Mouse (Mus musculus) forebrain, embryonic 16.5 days (tissue): ENCODE measurements at regions not wholly inside any gene's neighbourhood (a gene's known extent, or its start where the extent isn't known, plus 50 kb on each side); places are given as distances from the start of the nearest gene placed in this dataset.

Experiments used
- ATAC-seq: fragments of 200-750 bp; cut with Nextera tagmentation; 2 replicates; pipeline ENCODE4 v1.8.0; 2017; ENCODE audit warnings: mild to moderate bottlenecking, moderate library complexity
- H3K27ac ChIP-seq: fragments of 300-500 bp; sonication (generic); 2 replicates; pipeline ENCODE4 v1.5.1; 2014; ENCODE audit warnings: low read length, control low read depth
- H3K27me3 ChIP-seq: fragments of 300-500 bp; sonication (generic); replicated peaks from 2 replicates; pipeline ENCODE4 v1.6.1; 2014; ENCODE audit warnings: low read length; ENCODE audit not compliant: control insufficient read depth, insufficient read depth
- H3K36me3 ChIP-seq: fragments of 300-500 bp; sonication (generic); 2 replicates; pipeline ENCODE4 v1.6.1; 2014; ENCODE audit not compliant: control insufficient read depth, insufficient read depth
- H3K4me1 ChIP-seq: fragments of 300-500 bp; sonication (generic); replicated peaks from 2 replicates; pipeline ENCODE4 v1.6.1; 2014; ENCODE audit warnings: low read length; ENCODE audit not compliant: control insufficient read depth, insufficient read depth
- H3K4me2 ChIP-seq: fragments of 300-500 bp; sonication (generic); 2 replicates; pipeline ENCODE4 v1.6.1; 2014; ENCODE audit warnings: mild to moderate bottlenecking, low read length, control low read depth
- H3K4me3 ChIP-seq: fragments of 300-500 bp; sonication (generic); replicated peaks from 2 replicates; pipeline ENCODE4 v1.5.1; 2014; ENCODE audit warnings: mild to moderate bottlenecking, low read length, control low read depth
- H3K9ac ChIP-seq: fragments of 300-500 bp; sonication (generic); replicated peaks from 2 replicates; pipeline ENCODE4 v1.6.1; 2014; ENCODE audit warnings: low read depth, low read length, control low read depth
- H3K9me3 ChIP-seq: fragments of 300-500 bp; sonication (generic); 2 replicates; pipeline ENCODE4 v1.6.1; 2016; ENCODE audit warnings: low read length; ENCODE audit not compliant: control insufficient read depth
- WGBS: fragments of 180-500 bp; shearing (Covaris S2); extraction: QIAGEN DNeasy Blood & Tissue Kit; methylation state at CpG from one replicate; pipeline ENCODE4 v1.1.7; 2014; 5-methylcytosine and 5-hydroxymethylcytosine counted together

- H3K4me2 ChIP-seq: no peak overlapping the region
- H3K27me3 ChIP-seq: no peaks in the 10 kb centered on the region
- no peaks in the 10 kb centered on the region for H3K9me3 ChIP-seq
- H3K36me3 ChIP-seq: no peaks in the 10 kb centered on the region
- no peak for ATAC-seq
- no peak overlapping the region for H3K4me3 ChIP-seq
- no peaks in the 10 kb centered on the region for H3K4me1 ChIP-seq
- no peak overlapping the region for H3K27ac ChIP-seq
- WGBS: 91% methylated on average over 10 of the region's 10 CpGs
- H3K9ac ChIP-seq: no peak overlapping the region
Measured at GRCm38 (mm10) chr2:56997500-56997899, 126.3 kb downstream of the Nr4a2 start.

GRCm38 (mm10) chr2:56992851-56993250 lies 131.0 kb downstream of the Nr4a2 start:
- WGBS: 53% methylated on average over 5 of the region's 5 CpGs
- Histone ChIP-seq H3K4me3 (no peak overlapping the region), H3K27me3 (no peaks in the 10 kb centered on the region), H3K4me1 (no peaks in the 10 kb centered on the region), H3K4me2 (no peak overlapping the region), H3K9me3 (no peaks in the 10 kb centered on the region), H3K36me3 (no peaks in the 10 kb centered on the region), H3K27ac (no peak overlapping the region), H3K9ac (no peak overlapping the region)
- ATAC-seq: no peak

- Histone ChIP-seq H3K9ac (no peak overlapping the region), H3K4me2 (no peak overlapping the region), H3K36me3 (no peaks in the 10 kb centered on the region), H3K9me3 (no peaks in the 10 kb centered on the region), H3K27me3 (no peaks in the 10 kb centered on the region), H3K4me1 (no peaks in the 10 kb centered on the region), H3K4me3 (no peak overlapping the region), H3K27ac (no peak overlapping the region)
- 60% methylated on average over 3 of the region's 3 CpGs for WGBS
- ATAC-seq: no peak
Measured at GRCm38 (mm10) chr2:56991821-56992220, 132.0 kb downstream of the Nr4a2 start.

- no peaks in the 10 kb centered on the region for H3K36me3 ChIP-seq
- no peaks in the 10 kb centered on the region for H3K27me3 ChIP-seq
- H3K4me3 ChIP-seq: no peak overlapping the region
- no peak overlapping the region for H3K9ac ChIP-seq
- ATAC-seq: no peak
- no peak overlapping the region for H3K4me2 ChIP-seq
- no peak overlapping the region for H3K27ac ChIP-seq
- WGBS: 93% methylated on average over 9 of the region's 9 CpGs
- H3K4me1 ChIP-seq: no peaks in the 10 kb centered on the region
- H3K9me3 ChIP-seq: no peaks in the 10 kb centered on the region
Measured at GRCm38 (mm10) chr2:56990768-56991167, 133.0 kb downstream of the Nr4a2 start.

GRCm38 (mm10) chr2:56983167-56983566 lies 140.6 kb downstream of the Nr4a2 start:
- H3K4me2 ChIP-seq: no peak overlapping the region
- no peak for ATAC-seq
- no peaks in the 10 kb centered on the region for H3K27me3 ChIP-seq
- no peaks in the 10 kb centered on the region for H3K4me1 ChIP-seq
- no peaks in the 10 kb centered on the region for H3K36me3 ChIP-seq
- no peak overlapping the region for H3K27ac ChIP-seq
- no peaks in the 10 kb centered on the region for H3K9me3 ChIP-seq
- 79% methylated on average over 4 of the region's 4 CpGs for whole genome bisulfite sequencing
- no peak overlapping the region for H3K9ac ChIP-seq
- H3K4me3 ChIP-seq: no peak overlapping the region

GRCm38 (mm10) chr2:56980601-56981000 lies 143.2 kb downstream of the Nr4a2 start:
- H3K4me3 ChIP-seq: no peak overlapping the region
- H3K4me2 ChIP-seq: no peak overlapping the region
- H3K4me1 ChIP-seq: no peaks in the 10 kb centered on the region
- no peaks in the 10 kb centered on the region for H3K27me3 ChIP-seq
- H3K36me3 ChIP-seq: no peaks in the 10 kb centered on the region
- ATAC-seq: no peak
- no peaks in the 10 kb centered on the region for H3K9me3 ChIP-seq
- H3K9ac ChIP-seq: no peak overlapping the region
- no peak overlapping the region for H3K27ac ChIP-seq

GRCm38 (mm10) chr2:56975680-56976079 lies 148.1 kb downstream of the Nr4a2 start:
- H3K27ac ChIP-seq: no peak overlapping the region
- no peaks in the 10 kb centered on the region for H3K4me1 ChIP-seq
- no peak overlapping the region for H3K4me2 ChIP-seq
- no peaks in the 10 kb centered on the region for H3K9me3 ChIP-seq
- no peaks in the 10 kb centered on the region for H3K36me3 ChIP-seq
- H3K27me3 ChIP-seq: no peaks in the 10 kb centered on the region
- WGBS: 89% methylated on average over 1 of the region's 1 CpGs
- ATAC-seq: no peak
- no peak overlapping the region for H3K4me3 ChIP-seq
- no peak overlapping the region for H3K9ac ChIP-seq

GRCm38 (mm10) chr2:56963937-56964695 lies 159.7 kb downstream of the Nr4a2 start:
- Histone ChIP-seq H3K27ac (no peak overlapping the region), H3K4me2 (no peak overlapping the region), H3K4me1 (0 out of 2 replicates have a peak, but pooled peaks cover 6% of the 10 kb centered on the region), H3K4me3 (no peak overlapping the region), H3K27me3 (no peaks in the 10 kb centered on the region), H3K9ac (no peak overlapping the region), H3K36me3 (no peaks in the 10 kb centered on the region), H3K9me3 (no peaks in the 10 kb centered on the region)
- WGBS: 83% methylated on average over 3 of the region's 3 CpGs
- ATAC-seq: no peak

GRCm38 (mm10) chr2:56959695-56960094 lies 164.1 kb downstream of the Nr4a2 start:
- Histone ChIP-seq H3K4me1 (0 out of 2 replicates have a peak, but pooled peaks cover 6% of the 10 kb centered on the region), H3K9ac (no peak overlapping the region), H3K4me2 (no peak overlapping the region), H3K27ac (no peak overlapping the region), H3K27me3 (no peaks in the 10 kb centered on the region), H3K4me3 (no peak overlapping the region), H3K9me3 (no peaks in the 10 kb centered on the region), H3K36me3 (no peaks in the 10 kb centered on the region)
- ATAC-seq: peak; percentile 49; the same call in 1 of the 2 replicates
- WGBS: 22% methylated on average over 4 of the region's 4 CpGs

- Histone ChIP-seq H3K4me3 (no peak overlapping the region), H3K27ac (no peak overlapping the region), H3K27me3 (no peaks in the 10 kb centered on the region), H3K9me3 (no peaks in the 10 kb centered on the region), H3K4me1 (no peaks in the 10 kb centered on the region), H3K4me2 (0 out of 2 replicates have a peak overlapping the region, but pooled peaks have one; percentile 11), H3K36me3 (no peaks in the 10 kb centered on the region), H3K9ac (no peak overlapping the region)
- WGBS: 50% methylated on average over 8 of the region's 8 CpGs
- ATAC-seq: peak; percentile 84
Measured at GRCm38 (mm10) chr2:56953337-56953736, 170.5 kb downstream of the Nr4a2 start.
